8 mouse cellular contexts compared by ENCODE assay signal in genomic region chr1:165845366-165845765, GRCm38 (mm10). TPM values are rescaled to one million over a fixed set of nuclear protein-coding genes. Genes with fewer than 3 reads are reported as not detected.
DNase-seq lines count a peak whose midpoint lies in the region; ATAC-seq and TF ChIP-seq lines count a peak whose summit lies in the region.

No protein-coding gene starts in this region.

- TF ChIP-seq CTCF in bone marrow macrophage, adult 2 months (IDR thresholded peaks at IDR 0.05; ENCODE audit: low read depth, low read length), result no peak
- no peak for TF ChIP-seq CTCF in lung, embryonic 14.5 days (IDR thresholded peaks at IDR 0.05; ENCODE audit: low read depth)

- WGBS in kidney, embryonic 16.5 days, result 4% methylated on average over 14 of the region's 14 CpGs
- WGBS in lung, embryonic 14.5 days, result 7% methylated on average over 14 of the region's 14 CpGs
- WGBS in neural tube, embryonic 15.5 days, result 6% methylated on average over 14 of the region's 14 CpGs

- no peaks in the 10 kb centered on the region for H3K9me3 ChIP-seq in kidney, embryonic 16.5 days (ENCODE audit: low read length)
- H3K9me3 ChIP-seq in lung, embryonic 14.5 days (ENCODE audit: low read depth, low read length), result no peaks in the 10 kb centered on the region
- H3K9me3 ChIP-seq in neural tube, embryonic 15.5 days (replicated peaks), result no peaks in the 10 kb centered on the region

- no peak for TF ChIP-seq POLR2A in bone marrow macrophage, adult 2 months (IDR thresholded peaks at IDR 0.05; ENCODE audit: borderline replicate concordance, low read depth, low read length)

- H3K27ac ChIP-seq in kidney, embryonic 16.5 days (ENCODE audit: low read length), result no peak overlapping the region
- no peak overlapping the region for H3K27ac ChIP-seq in bone marrow macrophage, adult 2 months (ENCODE audit: insufficient read depth, low read depth, low read length)
- H3K27ac ChIP-seq in lung, embryonic 14.5 days (ENCODE audit: low read depth), result no peak overlapping the region
- H3K27ac ChIP-seq in neural tube, embryonic 15.5 days (replicated peaks), result no peak overlapping the region

- peaks cover 58% of the 10 kb centered on the region for H3K4me1 ChIP-seq in kidney, embryonic 16.5 days (ENCODE audit: insufficient read depth, low read length)
- H3K4me1 ChIP-seq in bone marrow macrophage, adult 2 months (ENCODE audit: control insufficient read depth, insufficient read depth, low read length), result peaks cover 3% of the 10 kb centered on the region; the same call in 1 of the 2 replicates
- H3K4me1 ChIP-seq in lung, embryonic 14.5 days (ENCODE audit: insufficient read depth), result peaks cover 10% of the 10 kb centered on the region; the same call in 1 of the 2 replicates
- H3K4me1 ChIP-seq in neural tube, embryonic 15.5 days, result peaks cover 26% of the 10 kb centered on the region

- no peaks in the 10 kb centered on the region for H3K36me3 ChIP-seq in kidney, embryonic 16.5 days (ENCODE audit: insufficient read depth, low read length)
- no peaks in the 10 kb centered on the region for H3K36me3 ChIP-seq in lung, embryonic 14.5 days (ENCODE audit: insufficient read depth)
- H3K36me3 ChIP-seq in neural tube, embryonic 15.5 days, result no peaks in the 10 kb centered on the region

- DNase-seq in kidney, postnatal 14 days, result no peak
- peak; percentile 23 for DNase-seq in heart, postnatal 4 days
- DNase-seq in lung, embryonic 14.5 days, result peak; percentile 20
- no peak for DNase-seq in cerebellum, adult 11 months
- no peak for DNase-seq in layer of hippocampus, adult 8-10 months (ENCODE audit: low spot score in 2 of 2)

- peak overlapping the region; percentile 100 for H3K4me2 ChIP-seq in kidney, embryonic 16.5 days (replicated peaks; ENCODE audit: low read depth, low read length)
- peak overlapping the region; percentile 100 for H3K4me2 ChIP-seq in lung, embryonic 14.5 days
- peak overlapping the region; percentile 99 for H3K4me2 ChIP-seq in neural tube, embryonic 15.5 days

- ATAC-seq in kidney, embryonic 16.5 days (ENCODE audit: low FRiP score, low TSS enrichment), result no peak
- 0 out of 2 replicates have a peak, but pooled peaks have one; percentile 2 for ATAC-seq in lung, embryonic 14.5 days (ENCODE audit: insufficient read depth)
- 0 out of 2 replicates have a peak, but pooled peaks have one; percentile 12 for ATAC-seq in neural tube, embryonic 15.5 days (ENCODE audit: low FRiP score)

- peak overlapping the region; percentile 55 for H3K4me3 ChIP-seq in kidney, embryonic 16.5 days (ENCODE audit: low read length)
- peak overlapping the region; percentile 57 for H3K4me3 ChIP-seq in bone marrow macrophage, adult 2 months (ENCODE audit: insufficient read depth, low read length)
- peak overlapping the region; percentile 50 for H3K4me3 ChIP-seq in lung, embryonic 14.5 days (ENCODE audit: low read depth, low read length)
- peak overlapping the region; percentile 44 for H3K4me3 ChIP-seq in neural tube, embryonic 15.5 days (replicated peaks)

- H3K27me3 ChIP-seq in kidney, embryonic 16.5 days (ENCODE audit: insufficient read depth, low read length), result peaks cover 13% of the 10 kb centered on the region
- H3K27me3 ChIP-seq in lung, embryonic 14.5 days (ENCODE audit: insufficient read depth, low read length), result peaks cover 44% of the 10 kb centered on the region
- peaks cover 61% of the 10 kb centered on the region for H3K27me3 ChIP-seq in neural tube, embryonic 15.5 days (replicated peaks)

- peak overlapping the region; percentile 63 for H3K9ac ChIP-seq in kidney, embryonic 16.5 days (replicated peaks; ENCODE audit: low read length)
- peak overlapping the region; percentile 53 for H3K9ac ChIP-seq in lung, embryonic 14.5 days
- H3K9ac ChIP-seq in neural tube, embryonic 15.5 days (replicated peaks), result peak overlapping the region; percentile 53

RNA-seq across cellular contexts. Expression of gene Cd247, which starts 56.9 kb away (rescaled TPM):
- polyA plus RNA-seq in kidney, embryonic 16.5 days (2015; fragmentation: Nextera tagmentation; extraction: Ambion mirVana), result 0.91 and 1.6 TPM in 2 replicates
- polyA plus RNA-seq in bone marrow macrophage, adult 2 months (2012; ENCODE audit: insufficient read depth, insufficient read length, missing spikeins), result 0.53 TPM in 1 of 2 replicates, not detected in the other
- total RNA-seq in heart, postnatal 4 days (2021), result under 1 TPM; 0.29 to 0.69 TPM
- 1.1 and 1.5 TPM in 2 replicates for polyA plus RNA-seq in lung, embryonic 14.5 days (2014; fragmentation: Nextera tagmentation; extraction: Ambion mirVana)
- 0.70 and 7.6 TPM in 2 replicates for polyA plus RNA-seq in neural tube, embryonic 15.5 days (2015; fragmentation: Nextera tagmentation; extraction: Ambion mirVana)
- total RNA-seq in layer of hippocampus, adult 8-10 months (2022), result under 1 TPM in 1 of 4 experiments, not detected in 3; 0.43 TPM

Comparison
In these comparisons a context has a peak if more than half of its experiments do, and no peak if none do; other contexts are left out.
1. DNase-seq: peak in heart, postnatal 4 days (single experiment) and lung, embryonic 14.5 days (single experiment); none in kidney, postnatal 14 days (single experiment), cerebellum, adult 11 months (single experiment) and layer of hippocampus, adult 8-10 months (0 of 2).
2. Peak in every context shown above with its lines, with median percentiles within 50 percentile points of each other: H3K4me2 ChIP-seq, H3K4me3 ChIP-seq and H3K9ac ChIP-seq.